Mouse (Mus musculus) lung, postnatal 0 days (tissue): ENCODE data around the gene Itln1. TPM values are rescaled to one million over a fixed set of nuclear protein-coding genes. Genes with fewer than 3 reads are reported as not detected.

Source experiments
- ATAC-seq: fragments of 200-750 bp; cut with Nextera tagmentation; 2 replicates; pipeline ENCODE4 v1.8.0; 2017; ENCODE audit warnings: moderate library complexity
- DNase-seq: peaks from one replicate; pipeline ENCODE4 v3.0.0-alpha.2; 2016; ENCODE audit warnings: low spot score
- H3K27ac ChIP-seq: fragments of 300-500 bp; sonication (generic); 2 replicates; pipeline ENCODE4 v1.5.1; 2014; ENCODE audit warnings: antibody characterized with exemption, mild to moderate bottlenecking, low read length, mixed read lengths
- H3K27me3 ChIP-seq: fragments of 300-500 bp; sonication (generic); replicated peaks from 2 replicates; pipeline ENCODE4 v1.6.1; 2014; ENCODE audit warnings: low read length, mixed read lengths; ENCODE audit not compliant: insufficient read depth
- H3K36me3 ChIP-seq: fragments of 300-500 bp; sonication (generic); 2 replicates; pipeline ENCODE4 v1.6.1; 2014; ENCODE audit warnings: low read length, mixed read lengths; ENCODE audit not compliant: insufficient read depth
- H3K4me1 ChIP-seq: fragments of 300-500 bp; sonication (generic); 2 replicates; pipeline ENCODE4 v1.6.1; 2014; ENCODE audit warnings: antibody characterized with exemption, low read depth, low read length, mixed read lengths; ENCODE audit not compliant: insufficient read depth
- H3K4me2 ChIP-seq: fragments of 300-500 bp; sonication (generic); replicated peaks from 2 replicates; pipeline ENCODE4 v1.6.1; 2014; ENCODE audit warnings: low read depth, mild to moderate bottlenecking, low read length, moderate library complexity, mixed read lengths
- H3K4me3 ChIP-seq: fragments of 300-500 bp; sonication (generic); 2 replicates; pipeline ENCODE4 v1.5.1; 2014; ENCODE audit warnings: low read depth, low read length
- H3K9ac ChIP-seq: fragments of 300-500 bp; sonication (generic); replicated peaks from 2 replicates; pipeline ENCODE4 v1.6.1; 2014; ENCODE audit warnings: low read depth, mild to moderate bottlenecking
- H3K9me3 ChIP-seq: fragments of 300-500 bp; sonication (generic); 2 replicates; pipeline ENCODE4 v1.6.1; 2016; ENCODE audit warnings: low read length, mixed read lengths
- CTCF ChIP-seq: IDR thresholded peaks from 2 replicates; pipeline ENCODE4 v1.5.1; 2016; ENCODE audit warnings: antibody characterized with exemption, mild to moderate bottlenecking
- EP300 ChIP-seq: IDR thresholded peaks from 2 replicates; pipeline ENCODE4 v1.6.1; 2016; ENCODE audit warnings: antibody characterized with exemption, mild to moderate bottlenecking, control low read depth
- WGBS: fragments of 180-500 bp; shearing (Covaris S2); extraction: QIAGEN DNeasy Blood & Tissue Kit; methylation state at CpG from one replicate; pipeline ENCODE4 v1.1.7; 2014; 5-methylcytosine and 5-hydroxymethylcytosine counted together
- polyA plus RNA-seq: library from polyadenylated mRNA; unstranded; fragments of >200 nt; fragmentation: Nextera tagmentation; extraction: Ambion mirVana; gene quantifications from 2 replicates; pipeline ENCODE4 v1.2.1, GENCODE M21; 2015

The Itln1 gene
- polyA plus RNA-seq, 1 experiment from 2014 or later, result not detected

- no peaks in the 10 kb centered on the region for H3K27me3 ChIP-seq
- no peak overlapping the region for H3K27ac ChIP-seq
- H3K4me1 ChIP-seq, result no peaks in the 10 kb centered on the region
- H3K36me3 ChIP-seq, result no peaks in the 10 kb centered on the region
- no peak overlapping the region for H3K4me3 ChIP-seq
- H3K4me2 ChIP-seq, result no peak overlapping the region
- 86% methylated on average over 4 of the region's 4 CpGs for WGBS
- ATAC-seq (no peak), DNase-seq (no peak)
- no peak overlapping the region for H3K9ac ChIP-seq
- TF ChIP-seq CTCF, result no peak
- no peak for TF ChIP-seq EP300
- H3K9me3 ChIP-seq, result no peaks in the 10 kb centered on the region
Observed at GRCm38 (mm10) chr1:171531367-171531766, 3.7 kb downstream of the Itln1 start.

- no peaks in the 10 kb centered on the region for H3K9me3 ChIP-seq
- H3K4me3 ChIP-seq, result no peak overlapping the region
- DNase-seq, result peak; percentile 34
- no peak overlapping the region for H3K9ac ChIP-seq
- TF ChIP-seq EP300 (no peak), CTCF (no peak)
- H3K27me3 ChIP-seq, result no peaks in the 10 kb centered on the region
- no peaks in the 10 kb centered on the region for H3K4me1 ChIP-seq
- WGBS, result 63% methylated on average over 4 of the region's 4 CpGs
- no peak overlapping the region for H3K4me2 ChIP-seq
- H3K36me3 ChIP-seq, result no peaks in the 10 kb centered on the region
- ATAC-seq, result peak; percentile 65; the same call in 1 of the 2 replicates
- no peak overlapping the region for H3K27ac ChIP-seq
Observed at GRCm38 (mm10) chr1:171515557-171515956, 19.5 kb downstream of the Itln1 start.

- no peak; the same call in 1 of the 2 replicates for ATAC-seq
- DNase-seq, result no peak
- no peaks in the 10 kb centered on the region for H3K4me1 ChIP-seq
- no peak overlapping the region for H3K9ac ChIP-seq
- H3K36me3 ChIP-seq, result no peaks in the 10 kb centered on the region
- no peak overlapping the region for H3K4me2 ChIP-seq
- no peak overlapping the region for H3K27ac ChIP-seq
- TF ChIP-seq EP300 (no peak), CTCF (peak; percentile 40; the same call in 1 of the 2 replicates)
- WGBS, result 10% methylated on average over 1 of the region's 1 CpGs
- no peaks in the 10 kb centered on the region for H3K27me3 ChIP-seq
- H3K9me3 ChIP-seq, result no peaks in the 10 kb centered on the region
- H3K4me3 ChIP-seq, result no peak overlapping the region
Observed at GRCm38 (mm10) chr1:171515039-171515438, 20.1 kb downstream of the Itln1 start.

GRCm38 (mm10) chr1:171513760-171514159 lies 21.3 kb downstream of the Itln1 start:
- no peak for TF ChIP-seq CTCF
- no peak for TF ChIP-seq EP300
- 62% methylated on average over 1 of the region's 1 CpGs for WGBS

GRCm38 (mm10) chr1:171513234-171513633 lies 21.9 kb downstream of the Itln1 start:
- H3K9ac ChIP-seq, result no peak overlapping the region
- TF ChIP-seq CTCF (peak; percentile 32), EP300 (no peak)
- H3K27me3 ChIP-seq, result no peaks in the 10 kb centered on the region
- no peak for DNase-seq
- H3K9me3 ChIP-seq, result no peaks in the 10 kb centered on the region
- no peak overlapping the region for H3K4me2 ChIP-seq
- WGBS, result 84% methylated on average over 2 of the region's 2 CpGs
- no peak overlapping the region for H3K4me3 ChIP-seq
- no peaks in the 10 kb centered on the region for H3K36me3 ChIP-seq
- no peak overlapping the region for H3K27ac ChIP-seq
- no peak for ATAC-seq
- no peaks in the 10 kb centered on the region for H3K4me1 ChIP-seq

More at GRCm38 (mm10) chr1:171513760-171514159, 21.3 kb downstream of the Itln1 start:
- H3K9ac ChIP-seq, result no peak overlapping the region
- no peak for ATAC-seq
- no peak for DNase-seq
- H3K4me3 ChIP-seq, result no peak overlapping the region
- no peak overlapping the region for H3K27ac ChIP-seq
- no peaks in the 10 kb centered on the region for H3K4me1 ChIP-seq
- H3K36me3 ChIP-seq, result no peaks in the 10 kb centered on the region
- no peak overlapping the region for H3K4me2 ChIP-seq
- no peaks in the 10 kb centered on the region for H3K9me3 ChIP-seq
- H3K27me3 ChIP-seq, result no peaks in the 10 kb centered on the region

GRCm38 (mm10) chr1:171504586-171504985 lies 30.5 kb downstream of the Itln1 start:
- H3K4me3 ChIP-seq, result no peak overlapping the region
- H3K36me3 ChIP-seq, result no peaks in the 10 kb centered on the region
- no peak overlapping the region for H3K27ac ChIP-seq
- no peak overlapping the region for H3K9ac ChIP-seq
- H3K27me3 ChIP-seq, result no peaks in the 10 kb centered on the region
- no peak for ATAC-seq
- TF ChIP-seq EP300 (no peak), CTCF (no peak)
- 81% methylated on average over 4 of the region's 4 CpGs for WGBS
- H3K9me3 ChIP-seq, result no peaks in the 10 kb centered on the region
- H3K4me2 ChIP-seq, result peak overlapping the region; percentile 81; the same call in 1 of the 2 replicates
- no peaks in the 10 kb centered on the region for H3K4me1 ChIP-seq
- DNase-seq, result no peak
